Mouse (Mus musculus) cerebellum, adult 9-11 months (tissue): ENCODE results near the gene Gm10309.
"Not testable (repeated sequence)": the region's sequence is repeated elsewhere in the genome, so short reads cannot be mapped to it uniquely, and the experiment has no call there.

Source experiments
- DNase-seq: peaks from one replicate; pipeline ENCODE4 v3.0.0; 2022

Gm10309 gene

DNA sequence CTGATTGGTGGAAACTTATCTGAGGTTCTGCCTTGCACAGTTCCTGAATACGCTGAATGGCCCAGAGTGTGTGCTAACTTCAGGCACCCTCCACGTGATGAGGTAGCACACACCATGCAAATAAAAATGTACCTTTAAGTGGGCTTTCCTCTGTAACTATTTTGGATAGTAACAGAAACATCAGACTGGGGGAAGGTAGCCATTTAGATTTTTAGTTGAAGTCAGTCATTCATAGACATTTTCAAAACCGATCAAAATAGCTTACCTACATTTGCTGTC is 3.1 kb upstream of the Gm10309 start:
- DNase-seq, result no peak

- peak; percentile 22 for DNase-seq
Observed at GRCm38 (mm10) chr17:86507342-86508211, 2.5 kb upstream of the Gm10309 start.

DNA sequence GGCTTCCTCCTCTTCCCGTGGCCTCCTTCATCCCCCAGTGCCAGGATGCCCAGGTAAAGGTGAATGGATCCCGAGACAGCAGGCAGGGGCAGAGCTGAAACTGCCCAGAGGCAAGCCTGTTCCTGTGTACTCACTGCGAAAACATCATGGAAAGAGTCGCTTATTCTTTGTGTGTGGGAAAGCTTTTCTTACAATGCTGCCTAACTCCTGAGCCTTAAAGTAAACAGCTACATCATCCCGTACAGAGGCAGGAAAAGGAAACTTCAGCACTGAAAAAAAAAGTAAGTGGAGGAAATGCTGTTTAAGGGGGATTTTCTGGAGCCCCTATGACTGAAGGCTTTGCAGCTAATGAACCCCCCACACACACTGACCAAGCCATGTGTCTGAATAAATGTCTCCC is 1.8 kb upstream of the Gm10309 start:
- DNase-seq, result no peak

DNA sequence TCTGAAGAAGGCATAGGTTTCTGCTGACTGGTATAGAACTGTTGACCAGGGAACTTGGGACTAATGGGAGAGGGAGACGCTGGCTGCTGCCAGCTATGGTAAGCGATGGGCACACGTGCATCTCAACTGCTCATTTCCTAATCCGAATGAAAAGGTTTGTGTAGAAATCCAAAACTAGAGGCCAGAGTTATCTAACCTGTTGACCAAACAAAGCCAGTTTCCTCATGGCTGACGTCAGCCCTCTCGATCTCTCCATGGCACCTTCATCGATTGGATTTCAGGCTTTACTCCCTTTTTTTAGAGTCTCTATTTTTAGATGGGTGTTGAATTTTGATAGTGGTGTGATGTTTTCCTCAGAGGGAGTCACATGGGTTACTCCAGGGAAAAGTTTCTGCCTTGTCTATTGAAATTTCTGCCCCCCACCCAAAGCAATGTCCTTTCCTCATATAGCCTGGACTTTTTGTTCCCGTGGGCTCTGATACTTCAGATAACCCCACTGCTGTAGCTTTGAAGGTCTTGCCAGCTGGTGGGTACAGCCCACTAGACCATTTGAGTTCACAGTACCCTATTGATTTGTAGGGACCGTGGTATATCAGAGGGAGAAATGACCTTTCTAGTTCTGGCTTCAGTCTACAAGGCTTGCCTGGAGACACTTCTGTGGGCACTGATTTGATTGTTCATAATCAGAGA is 1.7 kb downstream of the Gm10309 start:
- no peak for DNase-seq

DNA sequence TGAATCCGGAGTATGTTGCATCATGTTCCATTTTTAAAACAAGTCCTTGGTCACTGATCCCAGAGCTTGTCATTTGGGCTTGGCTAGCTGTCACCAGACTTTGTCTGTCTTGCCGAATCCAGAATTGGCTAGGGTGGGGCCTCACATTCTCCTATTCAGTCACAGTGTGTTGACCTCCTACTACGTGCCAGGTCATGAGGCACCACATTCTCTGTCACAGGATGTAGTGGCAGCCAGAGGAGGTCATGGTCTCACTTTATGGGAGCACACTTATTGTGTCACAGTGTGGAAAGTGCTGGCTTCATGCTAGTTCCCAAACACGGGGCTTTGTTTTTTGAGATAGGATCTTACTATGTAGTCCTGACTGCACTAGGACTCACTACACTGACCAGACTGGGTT is 3.6 kb downstream of the Gm10309 start:
- DNase-seq, result no peak

- no peak for DNase-seq
Observed at GRCm38 (mm10) chr17:86499359-86500045, 5.5 kb downstream of the Gm10309 start.

DNA sequence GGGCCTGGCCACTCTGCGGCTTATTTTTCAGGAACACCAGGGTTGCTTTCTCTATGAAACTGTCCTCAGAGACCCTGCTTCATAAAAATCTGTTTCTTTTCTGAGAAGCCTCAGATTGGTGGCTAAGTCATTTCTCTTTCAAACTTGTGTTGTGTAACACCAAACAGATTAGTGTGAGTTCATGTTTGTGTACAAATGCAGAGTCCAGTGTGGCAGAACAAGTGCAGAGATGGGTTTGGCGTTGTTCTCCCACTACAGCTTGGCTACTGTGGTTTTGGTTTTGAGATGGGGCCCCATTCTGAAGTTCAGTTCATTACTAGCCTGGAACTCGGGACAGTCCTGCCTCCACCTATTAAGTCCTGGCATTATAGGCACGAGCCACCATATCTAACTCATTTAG is 7.7 kb downstream of the Gm10309 start:
- DNase-seq, result no peak

GRCm38 (mm10) chr17:86496123-86496771 is 8.8 kb downstream of the Gm10309 start:
- peak; percentile 27 for DNase-seq

GRCm38 (mm10) chr17:86494895-86495294 is 10.1 kb downstream of the Gm10309 start:
- DNase-seq, result no peak

DNA sequence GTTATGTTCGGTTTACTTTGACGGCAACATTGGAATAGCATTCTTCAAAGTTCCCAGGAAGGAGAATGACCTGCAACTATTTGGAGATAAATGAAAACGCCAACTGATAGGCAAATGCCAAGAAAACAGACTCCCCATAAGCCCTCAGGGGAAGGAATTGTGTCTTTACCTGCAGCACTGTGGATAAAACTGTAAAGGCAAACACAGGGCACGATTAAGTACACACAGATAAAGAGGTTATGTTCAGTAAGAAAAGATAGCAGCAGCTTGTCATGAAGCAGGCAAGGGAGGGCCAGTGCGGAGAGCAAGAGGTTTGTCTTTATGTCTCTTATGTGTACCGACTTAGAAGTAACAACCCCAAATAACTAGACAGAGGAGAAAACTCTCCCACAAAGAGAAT is 10.5 kb downstream of the Gm10309 start:
- DNase-seq, result no peak

DNA sequence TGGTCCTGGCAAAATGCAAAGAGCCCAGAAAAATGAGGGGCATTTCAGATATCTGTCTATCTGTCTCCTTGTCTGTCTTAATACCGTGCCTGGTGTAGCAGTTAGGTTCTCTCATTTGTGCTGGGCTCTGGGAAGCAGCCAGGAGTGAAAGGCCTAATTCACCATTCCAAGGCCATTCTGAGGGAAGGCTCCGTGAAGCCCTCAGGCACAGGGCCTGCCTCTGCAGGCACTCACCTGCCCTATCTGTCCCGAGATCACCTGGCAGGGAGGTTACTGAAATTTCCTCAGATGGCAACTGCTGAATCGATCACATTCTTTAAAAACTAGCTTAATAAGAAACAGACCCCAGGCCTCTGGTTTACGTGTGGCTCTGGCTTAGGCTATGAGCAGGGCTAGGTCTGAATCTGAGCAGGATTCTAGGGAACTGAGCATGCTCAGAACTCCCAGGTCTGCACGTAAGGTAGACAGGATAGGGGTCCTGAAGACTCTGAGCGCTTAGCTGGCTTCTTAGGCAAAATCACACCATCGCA is 11.1 kb downstream of the Gm10309 start:
- no peak for DNase-seq

GRCm38 (mm10) chr17:86492376-86492775 is 12.7 kb downstream of the Gm10309 start:
- DNase-seq, result no peak

DNA sequence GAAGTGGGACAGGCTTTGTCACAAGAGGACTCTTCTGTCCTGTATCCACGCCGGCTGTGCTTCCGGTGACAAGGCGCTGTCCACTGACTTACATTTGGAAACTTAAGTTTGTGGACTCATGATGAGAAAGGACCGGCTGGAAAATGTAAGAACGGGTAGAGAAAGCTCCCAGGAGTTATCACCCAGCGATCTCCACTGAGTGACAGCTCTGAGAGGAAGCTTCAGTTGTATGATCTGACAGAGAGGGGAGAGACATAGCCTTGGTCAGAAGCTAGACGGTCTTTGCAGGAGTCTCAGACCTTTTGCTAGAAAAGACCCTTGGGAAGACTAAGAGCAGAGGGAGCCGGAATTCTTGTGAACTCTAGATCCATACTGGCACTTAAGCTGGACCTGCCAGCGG is 15.2 kb downstream of the Gm10309 start:
- DNase-seq, result no peak

GRCm38 (mm10) chr17:86487450-86487849 is 17.6 kb downstream of the Gm10309 start:
- DNase-seq, result no peak

DNA sequence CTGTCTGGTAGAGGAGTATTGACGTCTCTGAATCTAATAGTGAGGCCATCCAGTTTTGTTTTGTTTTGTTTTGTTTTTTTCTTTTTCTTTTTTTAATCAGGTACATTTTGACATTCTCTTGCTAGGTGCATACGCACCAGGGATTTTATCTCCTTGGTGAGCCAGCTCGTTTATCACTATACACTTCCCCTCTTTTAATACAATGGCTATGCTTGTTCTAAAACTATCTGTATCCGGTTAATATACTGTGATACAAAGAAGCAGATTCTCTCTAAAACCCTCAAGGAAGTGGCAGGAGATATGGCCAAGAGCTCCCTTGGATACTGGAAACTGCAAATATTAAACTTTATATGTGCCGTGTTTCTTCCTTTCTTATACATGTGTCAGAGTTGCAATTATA is 18.4 kb downstream of the Gm10309 start:
- no peak for DNase-seq

DNA sequence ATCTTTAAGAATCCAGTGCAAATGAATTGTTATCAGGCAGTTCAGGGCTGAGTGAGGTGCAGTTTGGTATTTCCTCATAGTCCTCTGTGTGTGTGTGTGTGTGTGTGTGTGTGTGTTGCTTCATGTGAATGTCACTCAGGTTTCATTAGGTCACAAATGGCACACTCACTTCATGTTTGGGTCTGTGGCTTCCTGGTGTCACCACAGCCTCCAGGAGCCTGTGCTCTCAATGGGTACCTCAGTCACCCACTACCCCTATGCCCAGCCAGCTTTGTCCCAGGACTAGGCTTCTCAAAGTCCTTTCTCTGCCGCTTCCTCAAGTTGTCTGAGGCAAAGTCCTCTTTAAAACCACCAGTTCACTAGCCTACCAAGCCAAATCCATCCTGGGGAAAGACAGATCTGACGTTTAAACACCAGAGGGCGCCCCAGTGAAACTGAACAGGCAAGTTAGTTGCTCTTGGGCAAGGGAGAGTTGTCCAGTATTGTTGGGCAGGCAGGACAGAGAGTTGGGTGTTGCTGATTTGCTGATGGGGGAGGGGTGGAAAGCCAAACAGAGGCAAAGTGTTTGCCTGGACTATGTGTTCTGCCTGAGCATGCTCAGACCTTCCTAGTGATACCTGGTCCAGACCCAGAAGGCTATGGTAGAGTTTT is 20.8 kb downstream of the Gm10309 start:
- peak; percentile 63 for DNase-seq

GRCm38 (mm10) chr17:86482675-86483074 is 22.4 kb downstream of the Gm10309 start:
- no peak for DNase-seq

DNA sequence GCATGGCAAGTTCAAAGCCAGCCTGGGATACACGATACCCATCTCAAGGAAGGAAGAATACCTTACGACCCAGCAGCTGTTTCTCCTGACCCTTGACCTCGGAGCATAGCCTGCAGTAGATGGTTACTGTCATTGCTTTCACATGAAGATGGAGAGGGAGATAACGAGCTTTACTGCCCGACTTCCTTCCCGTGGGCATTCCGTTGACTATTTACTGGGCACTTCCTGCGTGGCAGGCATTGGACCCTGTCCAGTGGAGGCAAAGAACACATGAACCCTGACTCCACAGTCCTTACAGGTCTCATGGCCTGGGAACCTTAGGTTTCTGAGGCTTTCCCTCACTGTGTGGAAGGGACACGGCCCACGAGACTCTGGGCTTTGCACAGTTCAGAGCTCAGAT is 25.6 kb downstream of the Gm10309 start:
- no peak for DNase-seq

DNA sequence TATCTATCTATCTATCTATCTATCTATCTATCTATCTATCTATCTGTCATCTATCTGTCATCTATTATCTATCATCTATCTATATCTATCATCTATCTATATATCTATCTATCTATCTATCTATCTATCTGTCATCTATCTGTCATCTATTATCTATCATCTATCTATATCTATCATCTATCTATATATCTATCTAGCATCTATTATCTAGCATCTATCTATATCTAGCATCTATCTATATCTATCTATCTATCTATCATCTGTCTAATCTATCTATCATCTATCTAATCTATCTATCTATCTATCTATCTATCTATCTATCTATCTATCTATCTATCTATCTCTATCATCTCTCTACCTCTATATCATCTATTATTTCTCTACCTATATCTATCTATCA is 27.6 kb downstream of the Gm10309 start:
- not testable (repeated sequence) for DNase-seq

DNA sequence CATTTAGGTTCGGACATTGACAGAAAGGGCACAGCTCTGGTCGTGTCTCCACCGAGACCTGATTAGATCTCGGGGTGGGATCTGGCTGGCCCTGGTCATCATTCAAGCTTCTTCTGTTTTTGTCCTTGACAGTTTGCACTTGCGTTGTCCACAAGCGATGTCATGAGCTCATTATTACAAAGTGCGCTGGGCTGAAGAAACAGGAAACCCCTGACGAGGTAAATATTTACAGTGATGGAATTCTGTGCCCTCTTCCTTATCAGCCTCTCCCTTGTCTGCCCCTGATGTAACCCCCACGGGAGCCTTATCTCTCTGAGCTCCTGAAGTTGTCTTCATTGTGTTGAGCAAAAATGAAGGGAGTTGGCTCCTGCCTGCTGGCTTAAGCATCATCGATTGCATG is 28.4 kb downstream of the Gm10309 start:
- DNase-seq, result no peak

DNA sequence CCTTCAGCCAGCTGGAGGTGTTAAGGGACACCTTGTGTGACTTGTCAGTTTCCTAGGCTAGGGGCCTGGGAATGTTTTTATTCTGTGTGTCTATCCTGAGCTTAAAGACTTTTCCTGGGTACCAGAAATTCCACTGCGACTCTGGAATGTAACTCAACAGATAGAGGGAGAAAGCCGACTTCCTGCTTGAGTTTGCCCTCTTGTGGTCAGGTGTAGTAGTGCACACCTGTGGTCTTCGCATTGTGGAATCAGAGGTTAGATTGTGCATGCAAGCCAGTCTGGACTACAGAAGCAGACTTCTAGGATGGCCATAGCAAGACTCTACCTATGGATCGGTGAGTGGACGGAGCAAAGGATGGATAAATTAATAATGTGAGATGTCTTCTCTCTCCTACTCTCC is 33.3 kb downstream of the Gm10309 start:
- peak; percentile 78 for DNase-seq

DNA sequence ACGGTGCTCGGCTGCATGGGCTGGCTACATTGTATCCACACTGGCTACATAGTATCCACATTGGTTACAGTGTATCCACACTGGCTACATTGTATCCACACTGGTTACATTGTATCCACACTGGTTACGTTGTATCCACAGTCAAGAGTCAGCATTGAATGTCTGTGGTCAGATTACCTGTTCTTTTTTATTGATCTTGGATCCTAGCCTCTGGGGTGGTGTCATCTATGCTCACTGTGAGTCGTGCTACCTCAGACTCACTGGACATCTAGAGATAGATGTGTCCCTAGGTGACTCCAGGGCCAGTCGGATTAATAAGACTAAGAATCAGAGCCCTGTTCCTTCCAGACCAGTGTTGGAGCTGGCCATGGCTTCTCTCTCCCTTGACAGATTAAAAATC is 34.9 kb downstream of the Gm10309 start:
- DNase-seq, result no peak

DNA sequence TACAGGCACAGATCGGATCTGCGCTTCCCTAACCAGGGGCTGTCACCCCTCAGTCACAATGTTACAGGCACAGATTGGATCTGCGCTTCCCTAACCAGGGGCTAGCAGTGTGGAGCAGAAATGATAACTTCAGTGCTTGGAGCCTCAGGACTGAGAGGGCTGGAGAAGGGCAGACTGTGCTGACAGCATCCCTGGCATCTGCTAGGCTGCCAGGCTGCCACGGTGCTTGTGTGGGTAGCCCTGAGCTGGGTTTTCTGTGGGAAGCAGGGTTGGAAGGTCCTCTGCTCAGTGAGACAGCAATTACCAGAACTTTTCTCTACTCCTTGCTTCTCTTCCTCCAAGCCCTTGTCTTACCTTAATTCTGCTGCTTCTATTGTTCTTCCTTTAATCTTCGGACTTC is 37.1 kb downstream of the Gm10309 start:
- DNase-seq, result peak; percentile 57
